Mouse (Mus musculus): ENCODE measurements around the gene Ipmk. TPM values are rescaled to one million over a fixed set of nuclear protein-coding genes. Genes with fewer than 3 reads are reported as not detected.

Ipmk gene
- total RNA-seq, 1 experiment: 41.9 TPM

- Histone ChIP-seq H3K4me3 (ENCODE audit: insufficient read depth in 1 of 2, low read depth in 1 of 2, low read length in 2 of 2, poor library complexity in 1 of 2, severe bottlenecking in 1 of 2) (no peak overlapping the region), H3K9ac (ENCODE audit: insufficient read depth, low read depth, low read length, poor library complexity, severe bottlenecking) (no peak overlapping the region), H3K4me1 (ENCODE audit: control insufficient read depth in 2 of 2, insufficient read depth in 2 of 2, low read length in 2 of 2, poor library complexity in 1 of 2) (no peaks in the 10 kb centered on the region), H3K36me3 (ENCODE audit: control insufficient read depth, insufficient read depth, low read length, poor library complexity, severe bottlenecking) (no peaks in the 10 kb centered on the region), H3K9me3 (ENCODE audit: control insufficient read depth, insufficient read depth, low read depth, low read length) (no peaks in the 10 kb centered on the region), H3K27ac (ENCODE audit: insufficient read depth, low read depth, low read length, poor library complexity, severe bottlenecking) (no peak overlapping the region)
- TF ChIP-seq ZC3H11A (IDR thresholded peaks at IDR 0.05; ENCODE audit: borderline replicate concordance, low read depth, low read length): no peak
- TF ChIP-seq CHD2 (IDR thresholded peaks at IDR 0.05; ENCODE audit: low read depth, low read length): no peak
- no peak for TF ChIP-seq HCFC1 (IDR thresholded peaks at IDR 0.05; ENCODE audit: borderline replicate concordance, insufficient read depth, low read length)
- peak; percentile 89 for TF ChIP-seq MAFK (IDR thresholded peaks at IDR 0.05; ENCODE audit: insufficient read depth, low read depth, low read length)
- no peak for TF ChIP-seq ZNF384 (IDR thresholded peaks at IDR 0.05; ENCODE audit: low read depth, low read length)
- in situ Hi-C loops (cut with MboI; ENCODE audit: low sequenced_read_pairs in 2 of 2, unreplicated experiment in 2 of 2): no loop called here
- DNase-seq (ENCODE audit: low read depth, low spot score): no peak
Measured at GRCm38 (mm10) chr10:71468315-71468714, 120.8 kb downstream of the Ipmk start.

GRCm38 (mm10) chr10:71469751-71470150 is 122.2 kb downstream of the Ipmk start:
- Histone ChIP-seq H3K4me1 (ENCODE audit: control insufficient read depth in 2 of 2, insufficient read depth in 2 of 2, low read length in 2 of 2, poor library complexity in 1 of 2) (no peaks in the 10 kb centered on the region), H3K36me3 (ENCODE audit: control insufficient read depth, insufficient read depth, low read length, poor library complexity, severe bottlenecking) (no peaks in the 10 kb centered on the region), H3K9ac (ENCODE audit: insufficient read depth, low read depth, low read length, poor library complexity, severe bottlenecking) (no peak overlapping the region), H3K27ac (ENCODE audit: insufficient read depth, low read depth, low read length, poor library complexity, severe bottlenecking) (no peak overlapping the region), H3K9me3 (ENCODE audit: control insufficient read depth, insufficient read depth, low read depth, low read length) (no peaks in the 10 kb centered on the region), H3K4me3 (ENCODE audit: insufficient read depth in 1 of 2, low read depth in 1 of 2, low read length in 2 of 2, poor library complexity in 1 of 2, severe bottlenecking in 1 of 2) (no peak overlapping the region)
- TF ChIP-seq ZNF384 (IDR thresholded peaks at IDR 0.05; ENCODE audit: low read depth, low read length): no peak
- no peak for TF ChIP-seq HCFC1 (IDR thresholded peaks at IDR 0.05; ENCODE audit: borderline replicate concordance, insufficient read depth, low read length)
- no peak for TF ChIP-seq ZC3H11A (IDR thresholded peaks at IDR 0.05; ENCODE audit: borderline replicate concordance, low read depth, low read length)
- no peak for TF ChIP-seq MAFK (IDR thresholded peaks at IDR 0.05; ENCODE audit: insufficient read depth, low read depth, low read length)
- TF ChIP-seq CHD2 (IDR thresholded peaks at IDR 0.05; ENCODE audit: low read depth, low read length): no peak
- in situ Hi-C loops (cut with MboI; ENCODE audit: low sequenced_read_pairs in 2 of 2, unreplicated experiment in 2 of 2): no loop called here
- DNase-seq (ENCODE audit: low read depth, low spot score): no peak

GRCm38 (mm10) chr10:71472033-71472432 is 124.5 kb downstream of the Ipmk start:
- Histone ChIP-seq H3K9ac (ENCODE audit: insufficient read depth, low read depth, low read length, poor library complexity, severe bottlenecking) (no peak overlapping the region), H3K27ac (ENCODE audit: insufficient read depth, low read depth, low read length, poor library complexity, severe bottlenecking) (no peak overlapping the region), H3K36me3 (ENCODE audit: control insufficient read depth, insufficient read depth, low read length, poor library complexity, severe bottlenecking) (no peaks in the 10 kb centered on the region), H3K9me3 (ENCODE audit: control insufficient read depth, insufficient read depth, low read depth, low read length) (no peaks in the 10 kb centered on the region), H3K4me3 (ENCODE audit: insufficient read depth in 1 of 2, low read depth in 1 of 2, low read length in 2 of 2, poor library complexity in 1 of 2, severe bottlenecking in 1 of 2) (no peak overlapping the region), H3K4me1 (ENCODE audit: control insufficient read depth in 2 of 2, insufficient read depth in 2 of 2, low read length in 2 of 2, poor library complexity in 1 of 2) (no peaks in the 10 kb centered on the region)
- TF ChIP-seq CHD2 (IDR thresholded peaks at IDR 0.05; ENCODE audit: low read depth, low read length) (no peak), HCFC1 (IDR thresholded peaks at IDR 0.05; ENCODE audit: borderline replicate concordance, insufficient read depth, low read length) (no peak), MAFK (IDR thresholded peaks at IDR 0.05; ENCODE audit: insufficient read depth, low read depth, low read length) (no peak), ZC3H11A (IDR thresholded peaks at IDR 0.05; ENCODE audit: borderline replicate concordance, low read depth, low read length) (no peak), ZNF384 (IDR thresholded peaks at IDR 0.05; ENCODE audit: low read depth, low read length) (no peak)
- no peak for DNase-seq (ENCODE audit: low read depth, low spot score)
- in situ Hi-C loops (cut with MboI; ENCODE audit: low sequenced_read_pairs in 2 of 2, unreplicated experiment in 2 of 2): no loop called here

- Histone ChIP-seq H3K36me3 (ENCODE audit: control insufficient read depth, insufficient read depth, low read length, poor library complexity, severe bottlenecking) (no peaks in the 10 kb centered on the region), H3K27ac (ENCODE audit: insufficient read depth, low read depth, low read length, poor library complexity, severe bottlenecking) (no peak overlapping the region), H3K4me1 (ENCODE audit: control insufficient read depth in 2 of 2, insufficient read depth in 2 of 2, low read length in 2 of 2, poor library complexity in 1 of 2) (no peaks in the 10 kb centered on the region), H3K4me3 (ENCODE audit: insufficient read depth in 1 of 2, low read depth in 1 of 2, low read length in 2 of 2, poor library complexity in 1 of 2, severe bottlenecking in 1 of 2) (no peak overlapping the region), H3K9me3 (ENCODE audit: control insufficient read depth, insufficient read depth, low read depth, low read length) (no peaks in the 10 kb centered on the region), H3K9ac (ENCODE audit: insufficient read depth, low read depth, low read length, poor library complexity, severe bottlenecking) (no peak overlapping the region)
- no peak for DNase-seq (ENCODE audit: low read depth, low spot score)
- in situ Hi-C loops (cut with MboI; ENCODE audit: low sequenced_read_pairs in 2 of 2, unreplicated experiment in 2 of 2): no loop called here
- TF ChIP-seq HCFC1 (IDR thresholded peaks at IDR 0.05; ENCODE audit: borderline replicate concordance, insufficient read depth, low read length) (no peak), ZC3H11A (IDR thresholded peaks at IDR 0.05; ENCODE audit: borderline replicate concordance, low read depth, low read length) (no peak), CHD2 (IDR thresholded peaks at IDR 0.05; ENCODE audit: low read depth, low read length) (no peak), MAFK (IDR thresholded peaks at IDR 0.05; ENCODE audit: insufficient read depth, low read depth, low read length) (no peak), ZNF384 (IDR thresholded peaks at IDR 0.05; ENCODE audit: low read depth, low read length) (no peak)
Measured at GRCm38 (mm10) chr10:71473590-71473989, 126.0 kb downstream of the Ipmk start.

Data from ES-E14 (cell line).